Mouse (Mus musculus) E14TG2a.4 (cell line): Measurements from ENCODE around the gene Foxc1.

ENCODE experiments used
- CTCF ChIP-seq: conservative IDR thresholded peaks from 2 replicates; pipeline ENCODE4 v1.5.1; 2014; ENCODE audit warnings: low read length
- NANOG ChIP-seq: IDR thresholded peaks from 2 replicates; pipeline ENCODE4 v1.6.1; 2014; ENCODE audit warnings: borderline replicate concordance, low read length, mixed read lengths

DNA sequence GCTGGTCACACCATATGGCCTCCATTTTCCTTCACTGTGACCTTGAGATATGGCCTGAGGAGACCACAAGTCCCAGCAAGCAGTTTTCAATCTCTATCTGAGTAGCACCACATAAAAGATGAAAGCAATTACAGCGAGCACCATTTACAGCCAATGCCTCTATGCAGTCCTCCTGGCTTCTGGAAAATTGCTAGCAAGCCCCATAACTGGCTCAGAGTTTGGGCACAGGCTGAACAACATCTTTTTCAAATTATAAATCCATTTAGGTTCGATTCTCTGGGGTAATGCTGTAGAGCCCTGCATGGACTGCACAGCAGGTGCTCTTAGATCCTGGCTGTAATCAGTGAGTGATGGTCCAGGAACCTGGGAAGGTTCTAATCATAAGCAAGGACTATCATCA, 47.1 kb downstream of the Foxc1 start:
- TF ChIP-seq CTCF (no peak), NANOG (no peak)
